Mouse (Mus musculus) cerebellum, postnatal 14 days (tissue): ENCODE results near the gene Rad18.

ENCODE experiments used
- DNase-seq, 2 experiments: peaks; one replicate each; pipeline ENCODE4 v3.0.0; 2021; ENCODE audit warnings: mixed read lengths in 2 of 2

Gene Rad18

DNA sequence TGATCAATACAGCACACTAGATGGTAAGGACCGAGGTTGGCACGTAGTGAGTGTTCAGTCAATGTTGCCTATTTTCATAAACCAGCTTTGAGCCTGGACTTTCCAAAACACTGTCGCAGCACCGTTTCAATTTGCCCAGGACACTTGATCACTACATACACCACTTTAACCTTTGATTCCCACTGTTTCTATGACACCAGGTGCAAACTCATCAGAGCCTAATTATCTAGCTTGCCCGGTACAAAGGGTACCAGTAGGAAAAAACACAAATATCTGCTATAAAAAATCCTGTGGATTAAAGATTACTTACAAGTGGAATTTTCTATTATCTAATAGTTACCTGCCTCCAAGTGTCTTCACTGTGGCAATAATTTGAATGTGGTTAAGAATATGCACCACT lies 64.4 kb downstream of the Rad18 start:
- no peak for DNase-seq

DNA sequence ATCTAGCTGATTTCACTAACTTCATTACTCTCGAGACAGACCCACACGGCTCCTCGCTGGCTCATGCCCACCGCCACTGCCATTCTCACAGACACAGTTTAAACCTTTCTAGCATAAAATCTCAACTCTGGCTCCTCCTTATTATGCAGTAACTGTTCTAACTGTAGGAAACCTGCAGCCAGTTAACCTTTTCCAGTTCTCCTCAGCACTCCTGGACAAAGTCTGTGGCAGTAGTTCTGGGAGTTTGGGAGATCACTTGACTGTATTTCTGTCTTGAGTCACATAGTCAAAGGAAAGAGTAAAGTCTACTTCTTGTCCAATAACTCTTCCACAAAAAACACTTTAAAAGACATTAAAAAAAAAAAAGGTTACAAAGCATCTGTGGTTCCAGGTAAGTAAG lies 66.2 kb downstream of the Rad18 start:
- DNase-seq: no peak

DNA sequence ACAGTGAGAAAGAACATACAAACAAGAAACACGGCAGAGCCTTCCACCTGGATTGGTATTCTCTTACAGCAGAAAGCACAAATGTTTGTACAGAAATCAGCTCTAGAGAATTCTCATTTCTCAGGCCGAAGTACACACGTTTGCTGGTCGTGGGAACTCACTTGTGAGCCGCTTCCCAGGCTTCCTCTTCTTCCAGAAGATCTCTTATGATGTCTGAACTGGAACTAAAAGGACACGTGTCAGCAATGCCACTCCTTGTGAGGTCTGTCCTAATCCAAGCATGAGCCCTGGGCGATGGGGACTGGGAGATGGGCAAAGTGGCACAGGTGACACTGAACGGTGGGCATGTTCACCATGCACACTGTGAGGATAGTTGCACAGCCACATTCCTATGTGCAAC lies 68.2 kb downstream of the Rad18 start:
- DNase-seq: no peak

- DNase-seq: no peak
Observed at GRCm38 (mm10) chr6:112622321-112622720, 74.2 kb downstream of the Rad18 start.

DNA sequence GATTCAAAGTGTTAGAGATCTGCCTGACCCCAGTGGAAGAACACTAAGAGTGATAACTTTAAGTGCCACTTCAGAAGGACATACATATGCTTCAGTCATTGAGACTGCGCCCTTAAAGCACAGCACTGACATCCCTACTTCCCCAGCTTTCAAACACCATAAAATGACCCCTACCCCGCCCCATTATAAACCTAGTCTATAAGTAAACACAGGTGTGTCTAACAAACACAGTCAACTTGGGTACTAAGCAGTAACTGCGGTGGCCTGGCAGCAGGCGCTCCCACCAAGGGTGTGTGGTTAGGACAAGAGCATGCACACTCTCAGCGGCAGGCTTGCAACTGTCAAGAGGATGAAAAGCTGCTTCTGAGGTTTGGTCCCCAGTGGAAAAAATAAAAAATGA lies 76.5 kb downstream of the Rad18 start:
- no peak for DNase-seq

- DNase-seq: no peak
Observed at GRCm38 (mm10) chr6:112617728-112618318, 78.7 kb downstream of the Rad18 start.

DNA sequence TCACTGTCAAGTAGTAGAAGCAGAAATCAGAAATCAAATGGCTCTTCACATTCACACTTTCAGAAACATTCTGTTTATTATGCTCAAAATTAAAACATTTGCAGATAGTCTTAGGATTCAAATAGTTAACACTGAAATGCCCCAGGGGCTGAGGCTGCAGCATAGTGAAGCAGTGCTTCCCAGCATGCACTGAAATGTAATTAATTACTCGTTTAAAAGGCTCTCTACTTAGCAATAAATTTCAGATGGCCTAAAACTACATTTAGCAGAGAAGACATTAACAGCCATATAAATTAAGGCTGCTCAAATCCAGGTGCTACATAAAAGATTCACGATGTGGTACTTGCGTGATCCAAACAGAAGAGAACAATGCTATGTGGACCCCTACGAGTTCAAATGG lies 87.5 kb downstream of the Rad18 start:
- no peak for DNase-seq

GRCm38 (mm10) chr6:112603866-112604265 lies 92.6 kb downstream of the Rad18 start:
- no peak for DNase-seq

- no peak for DNase-seq
Observed at GRCm38 (mm10) chr6:112594971-112595370, 101.5 kb downstream of the Rad18 start.

DNA sequence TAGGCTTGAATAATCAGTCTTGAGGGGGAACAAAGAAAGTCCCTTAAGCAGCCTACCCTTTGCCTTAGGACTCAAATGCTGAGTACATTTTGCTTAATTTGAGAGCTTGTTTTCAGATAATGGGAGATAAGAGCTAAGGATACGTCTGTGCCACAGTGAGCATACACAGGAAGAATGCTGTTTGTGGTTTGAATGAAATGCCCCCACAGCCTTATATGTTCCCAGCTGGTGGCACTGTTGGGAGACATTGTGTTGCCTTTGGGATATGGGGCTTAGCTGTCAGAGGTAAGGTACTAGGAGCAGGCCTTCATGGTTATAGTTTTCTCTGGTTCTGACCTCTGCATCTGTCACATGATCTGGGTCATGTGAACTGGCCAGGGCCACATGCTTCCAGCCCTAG lies 108.6 kb downstream of the Rad18 start:
- DNase-seq: no peak

GRCm38 (mm10) chr6:112586999-112587398 lies 109.5 kb downstream of the Rad18 start:
- DNase-seq: no peak

GRCm38 (mm10) chr6:112584961-112585360 lies 111.5 kb downstream of the Rad18 start:
- no peak for DNase-seq

GRCm38 (mm10) chr6:112582022-112582421 lies 114.5 kb downstream of the Rad18 start:
- DNase-seq: no peak

DNA sequence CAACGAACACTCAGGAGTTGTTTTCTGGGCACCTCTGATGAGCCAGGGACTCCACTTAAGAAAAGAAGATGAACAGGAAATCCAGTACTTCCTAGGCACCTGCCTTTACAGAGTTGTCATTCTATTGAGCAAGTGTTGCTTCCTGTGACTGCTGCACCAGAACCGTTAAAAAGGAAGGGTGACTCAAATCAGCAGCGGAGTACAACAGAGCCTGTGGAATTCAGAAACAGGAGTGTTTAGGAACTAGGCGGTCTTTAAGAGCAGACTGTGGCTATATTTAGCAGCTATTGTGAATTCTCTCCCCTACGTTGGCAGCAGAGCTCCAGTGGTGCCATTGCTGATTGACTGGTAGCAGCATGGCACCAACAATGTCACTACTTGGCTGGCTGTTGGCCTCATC lies 119.3 kb downstream of the Rad18 start:
- no peak for DNase-seq

- no peak for DNase-seq
Observed at GRCm38 (mm10) chr6:112574558-112574957, 121.9 kb downstream of the Rad18 start.

DNA sequence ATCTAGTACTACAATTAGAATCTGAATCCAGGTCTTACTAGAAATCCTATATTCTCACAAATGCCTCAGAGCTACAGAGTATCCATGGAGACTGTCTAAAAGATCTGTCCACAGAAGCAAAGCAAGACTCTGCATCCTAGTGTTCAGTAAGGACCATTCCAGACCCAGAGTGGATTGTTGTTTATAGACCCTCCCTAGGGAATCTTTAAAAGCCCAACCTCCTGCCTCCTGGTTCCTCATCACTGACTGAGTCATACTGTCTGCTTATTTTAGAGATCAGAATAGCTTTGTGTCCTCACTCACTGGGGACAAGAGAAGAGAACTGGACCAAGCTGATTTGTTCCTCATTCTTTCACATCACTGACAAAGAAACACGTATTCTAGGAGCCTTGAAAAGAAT lies 126.1 kb downstream of the Rad18 start:
- no peak for DNase-seq
